Mouse (Mus musculus): ENCODE measurements around the gene Sox5.

Gene Sox5

GRCm38 (mm10) chr6:143860036-143860435, 921.7 kb downstream of the Sox5 start:
- DNase-seq (ENCODE audit: low read depth, low spot score), result no peak

- no peak for DNase-seq (ENCODE audit: low read depth, low spot score)
Measured at GRCm38 (mm10) chr6:143859535-143859934, 922.2 kb downstream of the Sox5 start.

GRCm38 (mm10) chr6:143858551-143858950, 923.2 kb downstream of the Sox5 start:
- DNase-seq (ENCODE audit: low read depth, low spot score), result peak; percentile 33

GRCm38 (mm10) chr6:143857376-143857775, 924.4 kb downstream of the Sox5 start:
- no peak for DNase-seq (ENCODE audit: low read depth, low spot score)

- no peak for DNase-seq (ENCODE audit: low read depth, low spot score)
Measured at GRCm38 (mm10) chr6:143855421-143855820, 926.4 kb downstream of the Sox5 start.

GRCm38 (mm10) chr6:143854031-143854430, 927.7 kb downstream of the Sox5 start:
- DNase-seq (ENCODE audit: low read depth, low spot score), result peak; percentile 77

- DNase-seq (ENCODE audit: low read depth, low spot score), result no peak
Measured at GRCm38 (mm10) chr6:143845761-143846160, 936.0 kb downstream of the Sox5 start.

- no peak for DNase-seq (ENCODE audit: low read depth, low spot score)
Measured at GRCm38 (mm10) chr6:143844701-143844970, 937.1 kb downstream of the Sox5 start.

GRCm38 (mm10) chr6:143843933-143844700, 937.7 kb downstream of the Sox5 start:
- DNase-seq (ENCODE audit: low read depth, low spot score), result no peak

GRCm38 (mm10) chr6:143841954-143842353, 939.8 kb downstream of the Sox5 start:
- no peak for DNase-seq (ENCODE audit: low read depth, low spot score)

GRCm38 (mm10) chr6:143841109-143841638, 940.6 kb downstream of the Sox5 start:
- peak; percentile 34 for DNase-seq (ENCODE audit: low read depth, low spot score)

- DNase-seq (ENCODE audit: low read depth, low spot score), result no peak
Measured at GRCm38 (mm10) chr6:143838384-143839076, 943.2 kb downstream of the Sox5 start.

GRCm38 (mm10) chr6:143835331-143835730, 946.4 kb downstream of the Sox5 start:
- DNase-seq (ENCODE audit: low read depth, low spot score), result no peak

- no peak for DNase-seq (ENCODE audit: low read depth, low spot score)
Measured at GRCm38 (mm10) chr6:143833986-143834385, 947.8 kb downstream of the Sox5 start.

- no peak for DNase-seq (ENCODE audit: low read depth, low spot score)
Measured at GRCm38 (mm10) chr6:143833182-143833558, 948.6 kb downstream of the Sox5 start.

GRCm38 (mm10) chr6:143832483-143833181, 949.1 kb downstream of the Sox5 start:
- no peak for DNase-seq (ENCODE audit: low read depth, low spot score)

- DNase-seq (ENCODE audit: low read depth, low spot score), result no peak
Measured at GRCm38 (mm10) chr6:143831246-143831645, 950.5 kb downstream of the Sox5 start.

- no peak for DNase-seq (ENCODE audit: low read depth, low spot score)
Measured at GRCm38 (mm10) chr6:143830131-143830530, 951.6 kb downstream of the Sox5 start.

- no peak for DNase-seq (ENCODE audit: low read depth, low spot score)
Measured at GRCm38 (mm10) chr6:143826786-143827185, 955.0 kb downstream of the Sox5 start.

GRCm38 (mm10) chr6:143825966-143826365, 955.8 kb downstream of the Sox5 start:
- no peak for DNase-seq (ENCODE audit: low read depth, low spot score)

GRCm38 (mm10) chr6:143825086-143825485, 956.7 kb downstream of the Sox5 start:
- no peak for DNase-seq (ENCODE audit: low read depth, low spot score)

- peak; percentile 45 for DNase-seq (ENCODE audit: low read depth, low spot score)
Measured at GRCm38 (mm10) chr6:143788446-143788845, 993.3 kb downstream of the Sox5 start.

Data from brain, adult 2 months (tissue).